Mouse (Mus musculus): Measurements from ENCODE around the gene Nudt2. TPM values are rescaled to one million over a fixed set of nuclear protein-coding genes. Genes with fewer than 3 reads are reported as not detected.
A peak's percentile ranks its signal among the peaks of the same experiment; 100 is the strongest.

Gene Nudt2
- polyA plus RNA-seq, 1 experiment from 2014 or later = 46.4 TPM

DNA sequence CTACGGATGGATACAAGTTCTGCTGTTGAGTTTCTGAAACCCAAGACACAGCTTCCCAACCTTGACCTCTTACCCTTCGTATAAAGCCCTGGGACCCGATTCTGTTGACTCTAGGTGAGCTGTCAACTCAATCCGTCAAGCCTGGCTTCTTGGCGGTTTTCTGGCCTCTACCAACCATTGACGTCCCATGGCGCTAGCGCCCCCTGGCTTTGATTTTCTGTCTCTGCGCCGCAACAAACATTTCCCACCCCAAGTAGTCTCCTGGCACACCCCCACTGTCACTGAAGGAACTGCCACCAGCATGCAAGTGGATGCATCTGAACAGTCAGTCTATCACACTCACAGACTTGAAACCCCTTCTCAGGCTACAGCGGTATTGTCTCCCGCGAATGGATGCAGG lies 41.2 kb downstream of the Nudt2 start:
- no peak for ATAC-seq (replicated peaks; ENCODE audit: insufficient number of reproducible peaks, low FRiP score, low TSS enrichment)
- Histone ChIP-seq H3K4me2 (peak overlapping the region; percentile 94), H3K9me3 (replicated peaks; ENCODE audit: control insufficient read depth, low read length) (no peaks in the 10 kb centered on the region), H3K27me3 (ENCODE audit: control insufficient read depth, insufficient read depth, low read length) (peaks cover 30% of the 10 kb centered on the region), H3K4me3 (ENCODE audit: low read depth, low read length) (no peak overlapping the region), H3K9ac (ENCODE audit: low read depth, low read length) (no peak overlapping the region), H3K4me1 (ENCODE audit: control insufficient read depth, insufficient read depth, low read length) (peaks cover 7% of the 10 kb centered on the region), H3K27ac (ENCODE audit: low read depth, low read length) (no peak overlapping the region), H3K36me3 (ENCODE audit: control insufficient read depth, insufficient read depth, low read length) (no peaks in the 10 kb centered on the region)
- WGBS (ENCODE audit: insufficient replicate concordance) = 8% methylated on average over 13 of the region's 13 CpGs

DNA sequence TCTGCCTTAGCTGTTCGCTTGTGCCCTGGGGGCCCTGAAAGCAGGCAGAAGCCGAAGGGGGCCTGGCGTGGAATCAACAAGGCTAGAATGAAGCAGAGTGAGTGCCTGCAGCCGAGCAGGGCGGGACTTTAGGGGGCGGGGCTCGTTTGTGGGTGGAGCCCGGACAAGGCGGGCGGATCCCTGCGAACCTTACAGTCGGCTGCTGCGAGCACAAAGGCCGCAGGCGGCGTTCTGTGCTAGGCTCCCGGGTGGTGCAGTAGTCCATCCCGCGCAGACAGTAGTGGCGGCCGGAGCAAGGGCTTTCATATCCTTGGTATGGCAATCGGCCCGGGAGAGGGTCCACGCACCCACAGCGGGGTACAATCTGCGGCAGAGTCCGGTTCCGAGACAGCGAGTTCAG lies 42.0 kb downstream of the Nudt2 start:
- peak overlapping the region; percentile 58 for H3K9ac ChIP-seq (ENCODE audit: low read depth, low read length)
- H3K4me3 ChIP-seq (ENCODE audit: low read depth, low read length) = peak overlapping the region; percentile 52
- H3K4me1 ChIP-seq (ENCODE audit: control insufficient read depth, insufficient read depth, low read length) = peaks cover 7% of the 10 kb centered on the region
- no peaks in the 10 kb centered on the region for H3K9me3 ChIP-seq (replicated peaks; ENCODE audit: control insufficient read depth, low read length)
- peak; percentile 55 for ATAC-seq (replicated peaks; ENCODE audit: insufficient number of reproducible peaks, low FRiP score, low TSS enrichment)
- no peak overlapping the region for H3K27ac ChIP-seq (ENCODE audit: low read depth, low read length)
- H3K36me3 ChIP-seq (ENCODE audit: control insufficient read depth, insufficient read depth, low read length) = no peaks in the 10 kb centered on the region
- H3K27me3 ChIP-seq (ENCODE audit: control insufficient read depth, insufficient read depth, low read length) = peaks cover 27% of the 10 kb centered on the region
- H3K4me2 ChIP-seq = peak overlapping the region; percentile 94
- WGBS (ENCODE audit: insufficient replicate concordance) = under 1% methylated on average over 29 of the region's 29 CpGs

DNA sequence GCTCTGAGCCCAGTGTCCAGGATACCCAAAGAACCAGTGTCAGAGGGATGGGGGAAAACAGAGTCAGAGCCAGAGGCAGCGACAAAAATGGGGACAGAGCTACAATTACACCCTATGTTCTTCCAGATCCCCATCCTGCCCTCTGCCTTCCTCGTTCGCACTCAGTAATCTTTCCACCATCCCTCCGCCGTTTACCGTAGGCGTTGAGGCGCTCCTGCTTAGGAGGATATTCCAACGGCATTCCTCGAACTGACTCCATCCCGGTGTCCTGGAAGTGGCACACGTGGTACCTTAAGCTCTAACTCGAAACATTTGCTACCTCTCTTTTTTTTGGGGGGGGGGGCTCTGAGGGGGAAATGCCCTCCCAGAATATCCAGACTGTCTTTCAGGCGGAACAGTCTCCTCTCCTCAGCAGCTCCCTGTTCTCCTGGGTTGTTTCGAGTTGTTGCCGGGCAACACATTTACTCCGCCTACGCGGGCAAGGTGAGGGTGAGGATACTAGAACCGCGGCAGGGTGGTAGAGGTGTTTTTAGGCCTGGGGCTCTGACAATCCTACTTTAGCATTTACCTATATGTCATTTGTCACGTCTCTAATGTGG lies 42.5 kb downstream of the Nudt2 start:
- peak overlapping the region; percentile 94 for H3K4me2 ChIP-seq
- WGBS (ENCODE audit: insufficient replicate concordance) = 2% methylated on average over 22 of the region's 22 CpGs
- peak overlapping the region; percentile 58 for H3K9ac ChIP-seq (ENCODE audit: low read depth, low read length)
- H3K27ac ChIP-seq (ENCODE audit: low read depth, low read length) = no peak overlapping the region
- peaks cover 2% of the 10 kb centered on the region for H3K4me1 ChIP-seq (ENCODE audit: control insufficient read depth, insufficient read depth, low read length)
- no peaks in the 10 kb centered on the region for H3K36me3 ChIP-seq (ENCODE audit: control insufficient read depth, insufficient read depth, low read length)
- peak overlapping the region; percentile 52 for H3K4me3 ChIP-seq (ENCODE audit: low read depth, low read length)
- H3K27me3 ChIP-seq (ENCODE audit: control insufficient read depth, insufficient read depth, low read length) = peaks cover 23% of the 10 kb centered on the region
- ATAC-seq (replicated peaks; ENCODE audit: insufficient number of reproducible peaks, low FRiP score, low TSS enrichment) = no peak
- no peaks in the 10 kb centered on the region for H3K9me3 ChIP-seq (replicated peaks; ENCODE audit: control insufficient read depth, low read length)

DNA sequence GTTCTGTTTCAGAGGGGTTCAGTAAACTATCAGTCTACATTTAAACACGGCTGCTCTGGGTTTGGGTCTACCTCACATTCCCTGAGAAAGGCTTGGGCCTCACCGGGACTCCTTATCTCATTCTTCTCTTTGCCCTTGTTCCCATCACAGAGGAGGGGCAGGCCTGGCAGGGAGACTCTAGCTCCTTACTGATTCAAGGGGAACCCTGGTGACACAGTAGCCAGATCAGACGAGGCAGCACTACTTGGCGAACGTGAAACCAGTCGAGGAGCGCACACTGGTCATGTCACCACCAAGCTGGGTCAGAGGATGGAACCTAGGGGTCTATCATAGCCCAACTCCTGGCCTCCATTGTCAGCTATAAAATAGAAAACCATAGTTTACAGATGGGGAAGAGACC lies 43.0 kb downstream of the Nudt2 start:
- Histone ChIP-seq H3K4me2 (peak overlapping the region; percentile 94; the same call in 1 of the 2 replicates), H3K9me3 (replicated peaks; ENCODE audit: control insufficient read depth, low read length) (no peaks in the 10 kb centered on the region), H3K27ac (ENCODE audit: low read depth, low read length) (no peak overlapping the region), H3K9ac (ENCODE audit: low read depth, low read length) (no peak overlapping the region), H3K4me1 (ENCODE audit: control insufficient read depth, insufficient read depth, low read length) (no peaks in the 10 kb centered on the region), H3K4me3 (ENCODE audit: low read depth, low read length) (no peak overlapping the region), H3K27me3 (ENCODE audit: control insufficient read depth, insufficient read depth, low read length) (peaks cover 23% of the 10 kb centered on the region), H3K36me3 (ENCODE audit: control insufficient read depth, insufficient read depth, low read length) (no peaks in the 10 kb centered on the region)
- ATAC-seq (replicated peaks; ENCODE audit: insufficient number of reproducible peaks, low FRiP score, low TSS enrichment) = no peak
- WGBS (ENCODE audit: insufficient replicate concordance) = 32% methylated on average over 7 of the region's 7 CpGs

DNA sequence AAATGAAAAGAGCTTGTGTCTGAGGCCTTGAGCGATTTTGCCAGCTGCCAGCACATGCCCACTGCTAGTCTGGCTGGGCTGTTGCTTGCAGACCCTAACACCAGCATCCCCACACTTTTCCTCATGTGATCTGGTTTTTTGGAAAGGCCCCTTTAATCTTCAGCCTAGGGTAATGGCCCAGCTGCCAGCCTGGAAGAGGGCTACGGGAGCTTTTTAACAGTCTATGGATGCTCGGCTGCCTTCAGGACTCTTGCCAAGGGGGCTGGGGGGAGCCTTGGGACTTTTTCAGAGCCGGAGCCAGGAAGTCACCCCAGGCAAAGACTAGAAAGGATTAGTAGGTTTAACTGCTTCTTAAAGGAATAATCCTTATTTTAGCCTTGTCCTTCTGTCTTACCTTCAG lies 48.4 kb downstream of the Nudt2 start:
- Histone ChIP-seq H3K4me1 (ENCODE audit: control insufficient read depth, insufficient read depth, low read length) (no peaks in the 10 kb centered on the region), H3K4me2 (no peak overlapping the region), H3K9me3 (replicated peaks; ENCODE audit: control insufficient read depth, low read length) (no peaks in the 10 kb centered on the region), H3K27me3 (ENCODE audit: control insufficient read depth, insufficient read depth, low read length) (peaks cover 25% of the 10 kb centered on the region), H3K27ac (ENCODE audit: low read depth, low read length) (no peak overlapping the region), H3K9ac (ENCODE audit: low read depth, low read length) (no peak overlapping the region), H3K4me3 (ENCODE audit: low read depth, low read length) (no peak overlapping the region), H3K36me3 (ENCODE audit: control insufficient read depth, insufficient read depth, low read length) (no peaks in the 10 kb centered on the region)
- WGBS (ENCODE audit: insufficient replicate concordance) = 53% methylated on average over 4 of the region's 4 CpGs
- no peak for ATAC-seq (replicated peaks; ENCODE audit: insufficient number of reproducible peaks, low FRiP score, low TSS enrichment)

- Histone ChIP-seq H3K27ac (ENCODE audit: low read depth, low read length) (no peak overlapping the region), H3K36me3 (ENCODE audit: control insufficient read depth, insufficient read depth, low read length) (no peaks in the 10 kb centered on the region), H3K4me1 (ENCODE audit: control insufficient read depth, insufficient read depth, low read length) (no peaks in the 10 kb centered on the region), H3K4me3 (ENCODE audit: low read depth, low read length) (no peak overlapping the region), H3K9ac (ENCODE audit: low read depth, low read length) (no peak overlapping the region), H3K27me3 (ENCODE audit: control insufficient read depth, insufficient read depth, low read length) (peaks cover 21% of the 10 kb centered on the region), H3K9me3 (replicated peaks; ENCODE audit: control insufficient read depth, low read length) (no peaks in the 10 kb centered on the region), H3K4me2 (no peak overlapping the region)
- 26% methylated on average over 8 of the region's 8 CpGs for WGBS (ENCODE audit: insufficient replicate concordance)
- ATAC-seq (replicated peaks; ENCODE audit: insufficient number of reproducible peaks, low FRiP score, low TSS enrichment) = no peak
Observed at GRCm38 (mm10) chr4:41513714-41514113, 48.8 kb downstream of the Nudt2 start.

GRCm38 (mm10) chr4:41517233-41517632 lies 52.3 kb downstream of the Nudt2 start, which contains the start of gene 1110017D15Rik:
1110017D15Rik (minus strand) TSS chr4:41517333.
- 69% methylated on average over 2 of the region's 2 CpGs for WGBS (ENCODE audit: insufficient replicate concordance)
- H3K4me1 ChIP-seq (ENCODE audit: control insufficient read depth, insufficient read depth, low read length) = no peaks in the 10 kb centered on the region
- no peak for ATAC-seq (replicated peaks; ENCODE audit: insufficient number of reproducible peaks, low FRiP score, low TSS enrichment)
- H3K27me3 ChIP-seq (ENCODE audit: control insufficient read depth, insufficient read depth, low read length) = peaks cover 15% of the 10 kb centered on the region
- H3K4me3 ChIP-seq (ENCODE audit: low read depth, low read length) = no peak within 1 kb of the TSS
- no peak within 1 kb of the TSS for H3K9ac ChIP-seq (ENCODE audit: low read depth, low read length)
- H3K27ac ChIP-seq (ENCODE audit: low read depth, low read length) = no peak within 1 kb of the TSS
- H3K36me3 ChIP-seq (ENCODE audit: control insufficient read depth, insufficient read depth, low read length) = no peaks in the 10 kb centered on the region
- H3K9me3 ChIP-seq (replicated peaks; ENCODE audit: control insufficient read depth, low read length) = no peaks in the 10 kb centered on the region
- H3K4me2 ChIP-seq = no peak within 1 kb of the TSS

DNA sequence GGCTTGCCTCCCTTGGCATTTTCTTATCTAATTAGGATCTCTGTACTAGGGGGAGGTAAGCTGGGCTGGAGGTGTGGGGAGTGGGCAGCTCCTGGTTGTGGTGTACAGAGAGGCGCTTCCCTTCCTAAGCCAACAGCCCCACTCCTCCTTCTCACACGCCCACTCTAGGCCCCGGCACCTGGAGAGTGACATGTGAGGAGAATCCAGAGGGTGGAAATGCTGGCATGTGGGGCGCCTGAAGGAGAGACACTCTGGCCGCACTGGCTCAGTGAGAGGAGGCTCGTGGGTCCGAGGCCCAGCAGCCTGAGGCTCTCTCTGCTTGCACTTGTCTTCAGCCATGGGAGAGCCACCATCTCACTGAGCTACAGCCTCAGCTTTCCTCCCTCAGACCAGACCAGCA lies 53.4 kb downstream of the Nudt2 start:
- H3K9ac ChIP-seq (ENCODE audit: low read depth, low read length) = no peak overlapping the region
- ATAC-seq (replicated peaks; ENCODE audit: insufficient number of reproducible peaks, low FRiP score, low TSS enrichment) = no peak
- H3K27ac ChIP-seq (ENCODE audit: low read depth, low read length) = no peak overlapping the region
- no peak overlapping the region for H3K4me2 ChIP-seq
- no peaks in the 10 kb centered on the region for H3K4me1 ChIP-seq (ENCODE audit: control insufficient read depth, insufficient read depth, low read length)
- H3K36me3 ChIP-seq (ENCODE audit: control insufficient read depth, insufficient read depth, low read length) = no peaks in the 10 kb centered on the region
- H3K27me3 ChIP-seq (ENCODE audit: control insufficient read depth, insufficient read depth, low read length) = peaks cover 13% of the 10 kb centered on the region
- no peak overlapping the region for H3K4me3 ChIP-seq (ENCODE audit: low read depth, low read length)
- WGBS (ENCODE audit: insufficient replicate concordance) = 77% methylated on average over 7 of the region's 7 CpGs
- H3K9me3 ChIP-seq (replicated peaks; ENCODE audit: control insufficient read depth, low read length) = no peaks in the 10 kb centered on the region

GRCm38 (mm10) chr4:41519195-41519594 lies 54.2 kb downstream of the Nudt2 start:
- no peaks in the 10 kb centered on the region for H3K9me3 ChIP-seq (replicated peaks; ENCODE audit: control insufficient read depth, low read length)
- no peaks in the 10 kb centered on the region for H3K36me3 ChIP-seq (ENCODE audit: control insufficient read depth, insufficient read depth, low read length)

More at GRCm38 (mm10) chr4:41519195-41519594, 54.2 kb downstream of the Nudt2 start:
- no peak overlapping the region for H3K27ac ChIP-seq (ENCODE audit: low read depth, low read length)
- no peak overlapping the region for H3K9ac ChIP-seq (ENCODE audit: low read depth, low read length)
- no peaks in the 10 kb centered on the region for H3K4me1 ChIP-seq (ENCODE audit: control insufficient read depth, insufficient read depth, low read length)
- WGBS (ENCODE audit: insufficient replicate concordance) = 86% methylated on average over 5 of the region's 5 CpGs
- H3K4me3 ChIP-seq (ENCODE audit: low read depth, low read length) = no peak overlapping the region
- ATAC-seq (replicated peaks; ENCODE audit: insufficient number of reproducible peaks, low FRiP score, low TSS enrichment) = no peak
- H3K27me3 ChIP-seq (ENCODE audit: control insufficient read depth, insufficient read depth, low read length) = peaks cover 8% of the 10 kb centered on the region
- no peak overlapping the region for H3K4me2 ChIP-seq
